Mouse (Mus musculus) frontal cortex, adult 2 months (tissue): Measurements from ENCODE around the gene Bud23. TPM values are rescaled to one million over a fixed set of nuclear protein-coding genes. Genes with fewer than 3 reads are reported as not detected.
"Not testable (repeated sequence)": the region's sequence is repeated elsewhere in the genome, so short reads cannot be mapped to it uniquely, and the experiment has no call there.

Experiments
- DNase-seq, 2 experiments: peaks; one replicate each; pipeline ENCODE4 v3.0.0; 2022; ENCODE audit warnings: low spot score in 1 of 2; ENCODE audit errors: extremely low spot score in 1 of 2
- polyA plus RNA-seq: library from polyadenylated mRNA; depleted of rRNA; stranded (reverse); fragments of >200 nt; gene quantifications from 2 replicates; pipeline ENCODE4 v1.2.3, GENCODE M21; 2012

The Bud23 gene
- polyA plus RNA-seq, 1 experiment: 75.7 TPM

GRCm38 (mm10) chr5:135072720-135073119 lies 8.0 kb upstream of the Bud23 start:
- DNase-seq: no peak

GRCm38 (mm10) chr5:135072061-135072460 lies 7.3 kb upstream of the Bud23 start:
- DNase-seq: no peak

GRCm38 (mm10) chr5:135070448-135070847 lies 5.7 kb upstream of the Bud23 start:
- no peak for DNase-seq

GRCm38 (mm10) chr5:135066008-135066407 lies 1.2 kb upstream of the Bud23 start:
- DNase-seq: no peak

- DNase-seq: peak in 1 of 2 experiments; percentile 36
These were observed 385 bp downstream of the Bud23 start for GRCm38 (mm10) chr5:135064382-135064766.

- DNase-seq: peak; percentile 95 to 98
These were observed 954 bp downstream of the Bud23 start, which contains the start of gene Dnajc30 for GRCm38 (mm10) chr5:135063629-135064381. Gene Dnajc30, plus strand, starts transcription at chr5:135064202.

- no peak for DNase-seq
These were observed 11.4 kb downstream of the Bud23 start for GRCm38 (mm10) chr5:135053356-135053755.

GRCm38 (mm10) chr5:135049268-135049667 lies 15.5 kb downstream of the Bud23 start:
- not testable (repeated sequence) for DNase-seq

- no peak for DNase-seq
These were observed 16.2 kb downstream of the Bud23 start for GRCm38 (mm10) chr5:135048539-135048938.

- peak in 1 of 2 experiments; percentile 53 for DNase-seq
These were observed 20.2 kb downstream of the Bud23 start for GRCm38 (mm10) chr5:135044575-135044974.

GRCm38 (mm10) chr5:135042105-135042788 lies 22.5 kb downstream of the Bud23 start:
- DNase-seq: no peak

GRCm38 (mm10) chr5:135040777-135041176 lies 24.0 kb downstream of the Bud23 start:
- peak in 1 of 2 experiments; percentile 67 for DNase-seq

- DNase-seq: peak in 1 of 2 experiments; percentile 60
These were observed 24.7 kb downstream of the Bud23 start for GRCm38 (mm10) chr5:135040059-135040458.

- peak in 1 of 2 experiments; percentile 50 for DNase-seq
These were observed 25.2 kb downstream of the Bud23 start for GRCm38 (mm10) chr5:135039541-135039940.

GRCm38 (mm10) chr5:135037946-135038345 lies 26.8 kb downstream of the Bud23 start:
- no peak for DNase-seq

GRCm38 (mm10) chr5:135035608-135036359 lies 29.0 kb downstream of the Bud23 start:
- DNase-seq: peak in 1 of 2 experiments; percentile 79

GRCm38 (mm10) chr5:135034593-135034992 lies 30.2 kb downstream of the Bud23 start:
- no peak for DNase-seq

GRCm38 (mm10) chr5:135032581-135032980 lies 32.2 kb downstream of the Bud23 start:
- no peak for DNase-seq

- DNase-seq: peak in 1 of 2 experiments; percentile 83
These were observed 35.5 kb downstream of the Bud23 start for GRCm38 (mm10) chr5:135029007-135029854.

- peak in 1 of 2 experiments; percentile 79 for DNase-seq
These were observed 38.9 kb downstream of the Bud23 start for GRCm38 (mm10) chr5:135025899-135026298.
